Mouse (Mus musculus): ENCODE data around the gene Jak2. TPM values are rescaled to one million over a fixed set of nuclear protein-coding genes. Genes with fewer than 3 reads are reported as not detected.
A peak's percentile ranks its signal among the peaks of the same experiment; 100 is the strongest.

The Jak2 gene
- polyA plus RNA-seq, 1 experiment from 2014 or later = 10.9 TPM

DNA sequence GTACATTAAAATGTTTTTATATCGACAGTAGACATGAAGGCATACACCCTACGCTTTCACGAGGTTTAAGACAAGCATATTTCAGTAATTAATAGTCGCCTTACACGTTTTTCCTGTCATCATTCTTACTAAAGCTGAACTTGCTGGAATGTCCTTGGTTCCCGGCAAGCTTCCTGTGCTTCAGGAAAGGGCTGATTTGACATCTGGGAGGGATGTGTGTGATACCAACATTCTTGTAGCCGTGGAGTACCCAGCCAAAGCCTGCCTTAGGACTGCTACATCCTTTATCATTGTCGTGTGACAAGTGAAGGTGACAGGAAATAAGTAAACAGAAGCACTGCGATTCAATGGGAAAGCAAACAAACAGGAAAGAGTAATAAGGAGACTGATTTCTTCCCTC is 13.5 kb upstream of the Jak2 start:
- H3K9ac ChIP-seq = no peak overlapping the region
- no peaks in the 10 kb centered on the region; the same call in 1 of the 2 replicates for H3K4me1 ChIP-seq (ENCODE audit: insufficient read depth)
- no peaks in the 10 kb centered on the region for H3K27me3 ChIP-seq (ENCODE audit: insufficient read depth, low read length)
- no peak for TF ChIP-seq CTCF (IDR thresholded peaks at IDR 0.05; ENCODE audit: low read depth)
- ATAC-seq (ENCODE audit: insufficient read depth) = no peak
- H3K4me2 ChIP-seq = peak overlapping the region; percentile 13; the same call in 1 of the 2 replicates
- DNase-seq = peak; percentile 61
- H3K36me3 ChIP-seq (ENCODE audit: insufficient read depth) = no peaks in the 10 kb centered on the region
- WGBS = 12% methylated on average over 9 of the region's 9 CpGs
- H3K27ac ChIP-seq (ENCODE audit: low read depth) = no peak overlapping the region
- no peaks in the 10 kb centered on the region for H3K9me3 ChIP-seq (ENCODE audit: low read depth, low read length)
- H3K4me3 ChIP-seq (ENCODE audit: low read depth, low read length) = no peak overlapping the region

- Histone ChIP-seq H3K9me3 (ENCODE audit: low read depth, low read length) (no peaks in the 10 kb centered on the region), H3K9ac (no peak overlapping the region), H3K4me1 (ENCODE audit: insufficient read depth) (no peaks in the 10 kb centered on the region; the same call in 1 of the 2 replicates), H3K27ac (ENCODE audit: low read depth) (no peak overlapping the region), H3K27me3 (ENCODE audit: insufficient read depth, low read length) (no peaks in the 10 kb centered on the region), H3K4me3 (ENCODE audit: low read depth, low read length) (no peak overlapping the region), H3K4me2 (no peak overlapping the region), H3K36me3 (ENCODE audit: insufficient read depth) (no peaks in the 10 kb centered on the region)
- WGBS = 52% methylated on average over 7 of the region's 7 CpGs
- no peak for TF ChIP-seq CTCF (IDR thresholded peaks at IDR 0.05; ENCODE audit: low read depth)
- ATAC-seq (ENCODE audit: insufficient read depth) = no peak
- DNase-seq = no peak
Observed at GRCm38 (mm10) chr19:29239513-29240235, 12.0 kb upstream of the Jak2 start.

- no peaks in the 10 kb centered on the region for H3K27me3 ChIP-seq (ENCODE audit: insufficient read depth, low read length)
- H3K4me2 ChIP-seq = no peak overlapping the region
- no peak for TF ChIP-seq CTCF (IDR thresholded peaks at IDR 0.05; ENCODE audit: low read depth)
- no peak for DNase-seq
- no peak overlapping the region for H3K27ac ChIP-seq (ENCODE audit: low read depth)
- no peak overlapping the region for H3K4me3 ChIP-seq (ENCODE audit: low read depth, low read length)
- H3K36me3 ChIP-seq (ENCODE audit: insufficient read depth) = no peaks in the 10 kb centered on the region
- WGBS = 24% methylated on average over 2 of the region's 2 CpGs
- no peaks in the 10 kb centered on the region for H3K9me3 ChIP-seq (ENCODE audit: low read depth, low read length)
- no peak overlapping the region for H3K9ac ChIP-seq
- H3K4me1 ChIP-seq (ENCODE audit: insufficient read depth) = no peaks in the 10 kb centered on the region; the same call in 1 of the 2 replicates
- no peak for ATAC-seq (ENCODE audit: insufficient read depth)
Observed at GRCm38 (mm10) chr19:29240676-29241075, 11.0 kb upstream of the Jak2 start.

DNA sequence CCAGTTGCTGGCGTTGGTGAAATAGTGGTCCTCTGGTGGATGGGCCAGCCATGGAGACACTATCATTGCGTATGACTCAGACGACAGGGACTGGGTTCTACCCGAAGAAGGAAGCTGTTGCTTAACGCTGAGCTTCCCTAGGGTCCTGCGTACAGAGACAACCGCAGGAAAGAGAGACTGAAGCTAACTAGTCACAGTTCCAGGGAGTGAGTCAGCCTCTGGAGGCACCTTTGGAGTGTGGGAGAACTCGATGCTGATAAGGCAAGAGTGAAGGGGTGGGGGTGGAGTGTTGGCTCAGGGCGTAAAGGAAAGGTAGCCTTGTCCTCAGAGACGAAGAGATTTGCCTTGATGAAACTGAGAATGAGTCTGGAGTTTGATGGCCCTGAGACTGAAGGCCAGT is 10.0 kb upstream of the Jak2 start:
- no peak overlapping the region for H3K9ac ChIP-seq
- no peak overlapping the region for H3K4me3 ChIP-seq (ENCODE audit: low read depth, low read length)
- TF ChIP-seq CTCF (IDR thresholded peaks at IDR 0.05; ENCODE audit: low read depth) = no peak

DNA sequence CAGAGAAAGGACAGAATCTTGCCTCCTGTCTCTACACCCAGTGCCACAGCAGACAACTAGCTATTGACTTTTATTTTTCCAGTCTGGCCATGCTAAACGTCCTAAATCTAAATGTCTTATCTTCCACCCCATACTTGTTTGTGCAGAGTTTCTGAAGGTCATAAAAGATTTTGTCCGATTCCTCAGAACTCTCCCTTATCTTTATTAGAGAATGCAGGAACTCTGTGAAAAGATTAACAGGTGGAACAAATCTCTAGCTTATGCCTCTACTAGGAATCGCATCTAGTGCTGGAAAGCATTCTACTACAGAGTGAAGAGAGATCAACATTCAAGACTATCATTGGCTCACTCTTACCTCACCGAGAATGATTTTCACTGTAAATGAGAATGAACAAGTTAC is 1.7 kb upstream of the Jak2 start:
- no peaks in the 10 kb centered on the region for H3K4me1 ChIP-seq (ENCODE audit: insufficient read depth)
- no peak overlapping the region for H3K27ac ChIP-seq (ENCODE audit: low read depth)
- H3K4me2 ChIP-seq = peak overlapping the region; percentile 96
- H3K9ac ChIP-seq = no peak overlapping the region
- whole genome bisulfite sequencing = 47% methylated on average over 4 of the region's 4 CpGs
- H3K9me3 ChIP-seq (ENCODE audit: low read depth, low read length) = no peaks in the 10 kb centered on the region
- no peaks in the 10 kb centered on the region for H3K36me3 ChIP-seq (ENCODE audit: insufficient read depth)
- H3K27me3 ChIP-seq (ENCODE audit: insufficient read depth, low read length) = no peaks in the 10 kb centered on the region
- DNase-seq (no peak), ATAC-seq (ENCODE audit: insufficient read depth) (no peak)
- peak overlapping the region; percentile 86 for H3K4me3 ChIP-seq (ENCODE audit: low read depth, low read length)
- TF ChIP-seq CTCF (IDR thresholded peaks at IDR 0.05; ENCODE audit: low read depth) = no peak

More for the DNA sequence above, 10.0 kb upstream of the Jak2 start:
- H3K9me3 ChIP-seq (ENCODE audit: low read depth, low read length) = no peaks in the 10 kb centered on the region
- ATAC-seq (ENCODE audit: insufficient read depth) (no peak), DNase-seq (no peak)
- H3K4me2 ChIP-seq = no peak overlapping the region
- H3K27ac ChIP-seq (ENCODE audit: low read depth) = no peak overlapping the region
- no peaks in the 10 kb centered on the region; the same call in 1 of the 2 replicates for H3K4me1 ChIP-seq (ENCODE audit: insufficient read depth)
- 60% methylated on average over 10 of the region's 10 CpGs for WGBS
- no peaks in the 10 kb centered on the region for H3K36me3 ChIP-seq (ENCODE audit: insufficient read depth)
- H3K27me3 ChIP-seq (ENCODE audit: insufficient read depth, low read length) = no peaks in the 10 kb centered on the region

DNA sequence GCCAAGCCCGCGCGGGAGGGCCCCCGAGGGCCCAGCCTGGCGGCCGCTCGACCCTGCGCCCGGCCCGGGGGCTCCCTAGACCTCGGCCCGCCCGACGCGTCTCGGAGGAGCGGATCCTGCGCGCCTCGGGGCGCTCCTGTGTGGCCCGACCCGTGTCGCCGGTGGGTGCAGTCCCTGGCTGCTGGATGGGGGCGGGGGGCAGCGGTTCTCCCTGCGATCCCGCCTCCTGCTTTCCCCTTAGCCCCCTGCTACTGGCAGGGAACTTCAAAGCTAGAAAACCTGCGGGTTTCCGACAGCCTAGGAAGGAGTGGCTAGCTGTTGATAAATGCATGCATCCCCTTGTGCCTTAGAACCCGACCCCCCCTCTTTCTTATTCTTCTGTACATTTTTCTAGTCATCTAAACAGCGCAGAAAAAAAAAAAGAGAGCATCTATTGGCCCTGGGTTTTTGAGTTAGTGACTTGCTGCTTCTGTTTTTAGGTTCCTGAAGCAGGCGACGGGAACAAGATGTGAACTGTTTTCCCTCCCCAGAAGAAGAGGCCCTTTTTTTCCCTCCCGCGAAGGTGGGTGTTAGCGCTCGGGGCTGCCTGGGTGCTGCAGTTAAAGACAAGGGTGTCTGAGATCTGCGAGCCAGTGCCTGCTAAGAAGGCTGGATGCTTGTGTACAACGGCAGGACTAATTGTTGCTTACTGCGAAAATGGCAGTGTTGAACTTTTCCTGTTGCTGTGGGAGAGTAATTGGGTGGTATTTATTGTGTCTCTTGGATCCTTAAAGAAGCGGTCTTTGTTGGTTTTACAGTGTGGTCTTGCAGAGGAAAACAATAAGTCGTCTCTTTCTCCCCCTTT is 552 bp downstream of the Jak2 start:
- Histone ChIP-seq H3K27me3 (ENCODE audit: insufficient read depth, low read length) (no peaks in the 10 kb centered on the region), H3K4me3 (ENCODE audit: low read depth, low read length) (peak overlapping the region; percentile 86), H3K27ac (ENCODE audit: low read depth) (peak overlapping the region; percentile 97), H3K36me3 (ENCODE audit: insufficient read depth) (no peaks in the 10 kb centered on the region), H3K9me3 (ENCODE audit: low read depth, low read length) (no peaks in the 10 kb centered on the region), H3K4me2 (peak overlapping the region; percentile 96), H3K4me1 (ENCODE audit: insufficient read depth) (no peaks in the 10 kb centered on the region), H3K9ac (peak overlapping the region; percentile 94)
- peak; percentile 61 for DNase-seq
- peak; percentile 79 for ATAC-seq (ENCODE audit: insufficient read depth)
- 0 out of 2 replicates have a peak, but pooled peaks have one; percentile 0 for TF ChIP-seq CTCF (IDR thresholded peaks at IDR 0.05; ENCODE audit: low read depth)
- under 1% methylated on average over 44 of the region's 44 CpGs for WGBS

Data from lung, embryonic 14.5 days (tissue).